Mouse (Mus musculus) thymus, adult 2 months (tissue): ENCODE results near the gene Gse1.

Source experiments
- CTCF ChIP-seq: fragments of 200-500 bp; IDR thresholded peaks from 2 replicates; pipeline ENCODE4 v1.5.1; 2012; ENCODE audit warnings: mild to moderate bottlenecking, control low read depth, low read length, moderate library complexity, borderline replicate concordance; ENCODE audit not compliant: control insufficient read depth, poor library complexity, insufficient read depth; ENCODE audit errors: extremely low read depth
- POLR2A ChIP-seq: fragments of 200-500 bp; IDR thresholded peaks from 2 replicates; pipeline ENCODE4 v1.6.1; 2012; ENCODE audit warnings: mild to moderate bottlenecking, low read length, control low read depth, moderate library complexity; ENCODE audit not compliant: control insufficient read depth, poor library complexity, insufficient read depth; ENCODE audit errors: extremely low read depth

DNA sequence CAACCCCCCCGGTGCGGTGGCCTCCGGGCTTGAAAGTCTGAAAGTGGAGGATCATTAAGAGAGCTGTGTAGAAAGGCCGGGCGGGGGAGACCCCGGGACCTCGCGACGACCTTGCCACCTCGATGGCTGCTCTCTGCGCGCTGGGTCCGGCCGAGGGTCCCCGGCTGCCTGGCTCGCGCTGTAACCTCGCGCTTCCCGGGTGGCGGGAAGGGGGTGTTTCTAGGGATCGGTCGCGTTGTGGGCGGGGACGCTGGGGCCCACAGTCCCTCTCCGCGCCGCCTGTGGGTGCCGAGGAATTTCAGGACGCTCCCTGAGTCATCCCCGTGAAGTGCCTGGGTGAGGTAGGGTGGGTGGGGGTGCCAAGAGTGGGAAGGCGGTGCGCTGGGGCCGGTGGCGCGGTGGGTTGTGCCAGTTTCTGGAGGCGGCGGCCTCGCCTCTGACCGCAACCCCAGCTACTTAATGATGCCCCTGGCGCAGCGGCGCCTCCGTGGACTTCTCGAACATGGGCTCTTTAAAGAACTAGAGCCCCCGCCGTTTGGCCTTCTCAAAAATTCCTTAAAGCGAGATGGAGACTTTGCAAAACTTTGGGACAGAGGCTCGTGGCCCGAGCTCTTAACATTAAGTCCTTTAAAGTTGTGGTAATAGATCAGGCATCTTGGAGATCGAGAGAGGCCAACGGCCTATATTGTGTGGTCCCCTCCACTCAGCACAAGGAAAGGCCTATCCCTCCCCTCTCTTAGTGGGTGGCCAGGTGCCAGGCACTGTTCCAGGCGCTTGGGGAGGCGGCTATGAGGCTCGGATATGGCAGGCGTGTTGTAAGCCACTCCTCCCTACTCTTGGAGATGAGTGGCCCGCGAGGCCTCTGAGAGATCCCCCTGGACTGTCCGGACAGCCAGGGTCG is 308.3 kb downstream of the Gse1 start:
- TF ChIP-seq CTCF (no peak), POLR2A (no peak)
